Mouse (Mus musculus) lung, postnatal 4 days (tissue): ENCODE measurements around the gene Dnpep.

Experiments
- DNase-seq, 2 experiments: peaks; one replicate each; pipeline ENCODE4 v3.0.0; 2021

Dnpep gene

GRCm38 (mm10) chr1:75262969-75263951 is 54.5 kb downstream of the Dnpep start:
- DNase-seq: peak; percentile 48 to 74

GRCm38 (mm10) chr1:75261278-75261677 is 56.5 kb downstream of the Dnpep start:
- DNase-seq: no peak
